Mouse (Mus musculus): Measurements from ENCODE around the gene Polr3h.

DNA sequence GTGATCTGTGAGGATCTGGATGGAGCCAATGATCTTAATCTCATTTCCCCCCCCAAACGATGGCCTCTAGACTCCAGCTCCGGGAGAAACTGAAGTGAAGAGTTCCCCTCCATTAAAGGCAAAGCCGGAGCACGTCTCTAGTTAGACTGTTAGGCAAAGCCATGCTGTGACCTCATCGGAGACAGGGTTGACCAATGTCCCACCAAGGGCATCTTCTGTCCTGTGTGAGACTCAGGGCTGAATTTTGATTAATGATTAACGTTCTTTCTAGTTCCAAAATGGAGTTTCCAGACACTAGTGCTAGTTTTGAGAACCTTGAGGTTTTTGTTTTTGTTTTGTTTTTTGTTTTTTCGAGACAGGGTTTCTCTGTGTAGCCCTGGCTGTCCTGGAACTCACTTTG, 73.0 kb downstream of the Polr3h start:
- TF ChIP-seq GATA1 (IDR thresholded peaks at IDR 0.05; ENCODE audit: low read length), result no peak
- no peak for TF ChIP-seq TAL1 (IDR thresholded peaks at IDR 0.05; ENCODE audit: low read length)
